Mouse (Mus musculus) intestine, postnatal 0 days (tissue): ENCODE results near the gene Ecpas. TPM values are rescaled to one million over a fixed set of nuclear protein-coding genes. Genes with fewer than 3 reads are reported as not detected.

Experiments used
- ATAC-seq: fragments of 200-750 bp; cut with Nextera tagmentation; 2 replicates; pipeline ENCODE4 v1.8.0; 2017; ENCODE audit warnings: mild to moderate bottlenecking, moderate TSS enrichment, moderate library complexity
- H3K27ac ChIP-seq: fragments of 300-500 bp; sonication (generic); 2 replicates; pipeline ENCODE4 v1.5.1; 2014; ENCODE audit warnings: mild to moderate bottlenecking, low read depth, low read length, moderate library complexity
- H3K27me3 ChIP-seq: fragments of 300-500 bp; sonication (generic); replicated peaks from 2 replicates; pipeline ENCODE4 v1.6.1; 2014; ENCODE audit warnings: low read length, mixed read lengths; ENCODE audit not compliant: control insufficient read depth, insufficient read depth
- H3K36me3 ChIP-seq: fragments of 300-500 bp; sonication (generic); 2 replicates; pipeline ENCODE4 v1.6.1; 2014; ENCODE audit warnings: mild to moderate bottlenecking, moderate library complexity; ENCODE audit not compliant: control insufficient read depth, insufficient read depth
- H3K4me1 ChIP-seq: fragments of 300-500 bp; sonication (generic); replicated peaks from 2 replicates; pipeline ENCODE4 v1.6.1; 2014; ENCODE audit warnings: antibody characterized with exemption, low read length, mixed read lengths; ENCODE audit not compliant: control insufficient read depth, insufficient read depth
- H3K4me2 ChIP-seq: fragments of 300-500 bp; sonication (generic); replicated peaks from 2 replicates; pipeline ENCODE4 v1.6.1; 2014; ENCODE audit warnings: low read depth, mild to moderate bottlenecking, moderate library complexity
- H3K4me3 ChIP-seq: fragments of 300-500 bp; sonication (generic); 2 replicates; pipeline ENCODE4 v1.5.1; 2014; ENCODE audit warnings: low read depth, low read length
- H3K9ac ChIP-seq: fragments of 300-500 bp; sonication (generic); 2 replicates; pipeline ENCODE4 v1.6.1; 2014; ENCODE audit warnings: mild to moderate bottlenecking, low read depth, low read length
- H3K9me3 ChIP-seq: fragments of 300-500 bp; sonication (generic); 2 replicates; pipeline ENCODE4 v1.6.1; 2016; ENCODE audit warnings: mixed run types; ENCODE audit not compliant: control insufficient read depth
- CTCF ChIP-seq: sonication (generic); IDR thresholded peaks from 2 replicates; pipeline ENCODE4 v1.5.1; 2016; ENCODE audit warnings: low read depth, mild to moderate bottlenecking, control low read depth, antibody characterized with exemption, moderate library complexity
- WGBS: fragments of 180-500 bp; shearing (Covaris S2); extraction: QIAGEN DNeasy Blood & Tissue Kit; methylation state at CpG from one replicate; pipeline ENCODE4 v1.1.7; 2014; 5-methylcytosine and 5-hydroxymethylcytosine counted together
- polyA plus RNA-seq: library from polyadenylated mRNA; unstranded; fragments of >200 nt; fragmentation: Nextera tagmentation; extraction: Ambion mirVana; gene quantifications from 2 replicates; pipeline ENCODE4 v1.2.1, GENCODE M21; 2015

Gene Ecpas
- polyA plus RNA-seq, 1 experiment from 2014 or later: 14.4 TPM

DNA sequence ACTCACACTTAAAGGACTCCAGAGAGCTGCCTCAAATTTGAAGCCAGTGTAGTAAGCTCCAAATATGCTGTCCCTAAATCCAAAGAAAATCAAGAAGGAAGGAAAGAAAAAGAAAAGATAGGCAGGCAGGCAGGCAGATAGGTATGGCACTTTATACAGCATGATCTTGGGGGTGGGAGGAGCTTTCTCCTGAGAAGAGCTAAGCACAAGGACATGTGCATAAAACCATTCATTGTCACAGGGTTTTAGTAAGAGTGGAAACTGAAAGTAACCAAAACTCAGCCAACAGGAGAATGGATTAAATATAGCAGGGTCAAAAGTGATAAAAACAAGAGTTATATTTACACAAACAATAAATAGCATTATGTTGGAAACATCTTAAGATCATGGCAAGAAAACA lies 14.2 kb downstream of the Ecpas start:
- Histone ChIP-seq H3K4me1 (peaks cover 4% of the 10 kb centered on the region; the same call in 1 of the 2 replicates), H3K27ac (no peak overlapping the region), H3K9ac (no peak overlapping the region), H3K9me3 (no peaks in the 10 kb centered on the region), H3K4me3 (no peak overlapping the region), H3K36me3 (no peaks in the 10 kb centered on the region), H3K27me3 (no peaks in the 10 kb centered on the region), H3K4me2 (peak overlapping the region; percentile 14)
- TF ChIP-seq CTCF: no peak
- ATAC-seq: no peak

DNA sequence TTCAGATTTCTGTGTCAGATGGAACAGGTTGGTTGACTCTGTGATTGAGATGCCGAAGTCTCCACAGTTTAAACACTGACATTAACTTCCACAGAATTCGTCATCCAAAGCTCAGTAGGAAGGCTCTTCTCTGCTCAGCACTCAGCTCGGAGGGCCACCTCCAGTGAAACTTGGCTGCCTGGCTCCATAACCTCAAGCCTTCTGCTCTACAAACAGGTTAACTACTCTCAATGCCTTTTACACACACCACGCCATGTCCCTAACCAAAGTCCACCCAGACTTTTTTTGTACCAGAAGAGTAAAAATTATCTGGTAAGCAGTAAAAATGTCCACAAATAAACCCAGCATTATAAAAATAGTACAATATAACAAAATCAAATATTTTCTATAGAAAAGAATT lies 15.1 kb downstream of the Ecpas start:
- H3K4me1 ChIP-seq: 0 out of 2 replicates have a peak, but pooled peaks cover 4% of the 10 kb centered on the region
- H3K4me3 ChIP-seq: no peak overlapping the region
- TF ChIP-seq CTCF: no peak
- peak; percentile 36; the same call in 1 of the 2 replicates for ATAC-seq
- no peaks in the 10 kb centered on the region for H3K9me3 ChIP-seq
- H3K27me3 ChIP-seq: no peaks in the 10 kb centered on the region
- no peak overlapping the region for H3K9ac ChIP-seq
- peak overlapping the region; percentile 40; the same call in 1 of the 2 replicates for H3K4me2 ChIP-seq
- peak overlapping the region; percentile 46; the same call in 1 of the 2 replicates for H3K27ac ChIP-seq
- WGBS: 40% methylated on average over 4 of the region's 4 CpGs
- H3K36me3 ChIP-seq: no peaks in the 10 kb centered on the region

DNA sequence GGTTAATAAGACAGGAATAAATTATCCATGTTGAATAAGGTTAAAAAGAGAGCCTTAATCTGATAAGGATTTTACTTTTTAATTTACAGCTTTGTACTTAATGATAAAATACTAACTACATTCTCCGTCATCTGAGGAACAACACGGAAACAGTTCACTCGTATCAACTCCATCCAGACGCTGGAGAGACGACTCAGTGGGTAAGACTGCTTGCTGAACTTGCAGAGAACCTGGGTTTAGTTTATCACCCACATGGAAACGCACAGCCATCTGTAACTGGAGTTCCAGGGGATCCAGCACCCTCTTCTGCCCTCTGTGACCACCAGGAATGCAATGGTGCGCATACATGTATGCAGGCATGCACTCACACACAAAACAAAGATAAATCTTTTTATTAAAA lies 18.1 kb downstream of the Ecpas start:
- 80% methylated on average over 7 of the region's 7 CpGs for WGBS
- Histone ChIP-seq H3K27ac (no peak overlapping the region), H3K36me3 (no peaks in the 10 kb centered on the region), H3K4me3 (no peak overlapping the region), H3K4me1 (0 out of 2 replicates have a peak, but pooled peaks cover 4% of the 10 kb centered on the region), H3K9me3 (no peaks in the 10 kb centered on the region), H3K27me3 (no peaks in the 10 kb centered on the region), H3K4me2 (no peak overlapping the region), H3K9ac (no peak overlapping the region)
- ATAC-seq: no peak
- no peak for TF ChIP-seq CTCF

DNA sequence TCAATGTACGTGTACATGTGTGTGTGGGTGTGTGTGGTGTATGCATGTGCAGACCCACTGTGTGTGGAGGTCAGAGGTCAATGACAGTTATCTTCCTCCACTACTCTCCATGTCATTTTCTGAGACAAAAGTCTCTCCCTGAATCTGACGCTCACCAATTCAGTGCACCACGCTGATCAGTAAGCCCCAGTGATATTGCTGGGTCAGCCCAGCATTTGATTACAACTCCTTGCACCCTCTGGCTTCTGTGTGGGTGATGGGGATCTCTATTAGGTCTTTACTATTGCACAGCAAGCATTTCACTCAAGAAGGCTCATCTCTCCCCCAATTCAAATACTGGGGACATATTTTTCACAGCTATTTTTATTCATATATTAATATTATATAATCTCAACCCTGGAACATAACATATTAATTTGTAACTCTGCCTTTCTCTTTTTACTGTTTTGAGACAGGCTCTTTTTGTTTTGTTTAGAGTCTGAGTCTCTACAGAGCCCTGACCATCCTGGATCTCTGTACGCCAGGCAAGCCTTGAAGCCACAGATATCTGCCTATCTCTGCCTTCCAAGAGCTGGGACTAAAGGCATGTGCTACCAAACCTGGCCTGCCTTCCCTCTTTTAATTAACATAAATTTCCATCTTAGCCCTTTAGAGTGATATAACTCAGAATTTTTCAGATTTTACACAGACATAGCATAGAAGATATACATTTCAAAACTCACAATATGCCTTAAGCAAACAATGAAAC lies 22.3 kb downstream of the Ecpas start:
- WGBS: 91% methylated on average over 4 of the region's 4 CpGs
- Histone ChIP-seq H3K4me3 (no peak overlapping the region), H3K27ac (no peak overlapping the region), H3K36me3 (no peaks in the 10 kb centered on the region), H3K4me1 (no peaks in the 10 kb centered on the region), H3K9me3 (no peaks in the 10 kb centered on the region), H3K9ac (no peak overlapping the region), H3K4me2 (no peak overlapping the region), H3K27me3 (no peaks in the 10 kb centered on the region)
- ATAC-seq: no peak
- TF ChIP-seq CTCF: no peak

DNA sequence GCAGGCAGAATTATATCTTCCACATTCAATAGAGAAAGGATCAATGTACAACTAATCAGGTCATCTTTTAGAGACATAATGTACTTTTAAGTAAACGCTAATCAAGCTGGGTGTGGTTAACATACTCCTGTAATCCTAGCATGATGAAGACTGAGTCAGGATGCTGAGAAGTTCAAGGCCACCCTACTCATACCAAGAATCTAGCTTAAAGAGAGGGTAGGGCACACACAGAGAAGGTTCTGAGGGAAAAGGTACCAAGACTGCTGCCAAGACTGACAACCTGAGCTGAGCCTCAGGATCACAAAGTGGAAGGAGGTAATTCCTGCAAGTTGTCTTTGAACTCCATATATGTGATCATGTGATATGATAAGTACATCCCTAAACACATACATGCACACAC lies 24.0 kb downstream of the Ecpas start:
- no peak overlapping the region for H3K9ac ChIP-seq
- no peaks in the 10 kb centered on the region for H3K9me3 ChIP-seq
- no peaks in the 10 kb centered on the region for H3K27me3 ChIP-seq
- H3K4me3 ChIP-seq: no peak overlapping the region
- no peaks in the 10 kb centered on the region for H3K36me3 ChIP-seq
- no peak overlapping the region for H3K27ac ChIP-seq
- no peak overlapping the region for H3K4me2 ChIP-seq
- no peak for ATAC-seq
- no peaks in the 10 kb centered on the region for H3K4me1 ChIP-seq
- 54% methylated on average over 1 of the region's 1 CpGs for WGBS
- no peak for TF ChIP-seq CTCF

DNA sequence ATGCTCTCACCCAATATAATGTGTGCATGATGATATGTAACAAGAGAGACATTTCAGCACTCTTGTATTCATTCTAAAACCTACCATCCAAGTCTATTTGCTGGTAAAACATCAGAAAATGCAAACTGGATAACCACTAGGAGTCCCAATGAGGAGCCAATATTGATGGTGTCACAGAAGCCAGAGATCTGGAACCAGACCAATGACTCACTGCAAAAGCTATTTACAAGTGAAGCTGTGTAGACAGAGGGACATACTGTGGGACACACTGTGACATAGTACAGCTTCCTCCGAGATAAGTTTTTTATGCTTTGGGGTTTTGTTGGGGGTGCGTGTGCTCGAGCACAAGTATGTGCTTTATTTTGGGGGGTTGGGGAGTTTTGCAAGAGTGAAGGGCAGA lies 24.9 kb downstream of the Ecpas start:
- no peak for TF ChIP-seq CTCF
- H3K4me1 ChIP-seq: no peaks in the 10 kb centered on the region
- no peak overlapping the region for H3K27ac ChIP-seq
- H3K4me2 ChIP-seq: no peak overlapping the region
- H3K36me3 ChIP-seq: no peaks in the 10 kb centered on the region
- no peak for ATAC-seq
- no peaks in the 10 kb centered on the region for H3K27me3 ChIP-seq
- H3K4me3 ChIP-seq: no peak overlapping the region
- WGBS: 72% methylated on average over 3 of the region's 3 CpGs
- no peak overlapping the region for H3K9ac ChIP-seq
- H3K9me3 ChIP-seq: no peaks in the 10 kb centered on the region
